Mouse (Mus musculus) cerebellum, adult 18-20 months (tissue): ENCODE measurements around the gene Gm49776.
"Not testable (repeated sequence)": the region's sequence is repeated elsewhere in the genome, so short reads cannot be mapped to it uniquely, and the experiment has no call there.

Source experiments
- DNase-seq, 2 experiments: peaks; one replicate each; pipeline ENCODE4 v3.0.0; 2021

The Gm49776 gene

DNA sequence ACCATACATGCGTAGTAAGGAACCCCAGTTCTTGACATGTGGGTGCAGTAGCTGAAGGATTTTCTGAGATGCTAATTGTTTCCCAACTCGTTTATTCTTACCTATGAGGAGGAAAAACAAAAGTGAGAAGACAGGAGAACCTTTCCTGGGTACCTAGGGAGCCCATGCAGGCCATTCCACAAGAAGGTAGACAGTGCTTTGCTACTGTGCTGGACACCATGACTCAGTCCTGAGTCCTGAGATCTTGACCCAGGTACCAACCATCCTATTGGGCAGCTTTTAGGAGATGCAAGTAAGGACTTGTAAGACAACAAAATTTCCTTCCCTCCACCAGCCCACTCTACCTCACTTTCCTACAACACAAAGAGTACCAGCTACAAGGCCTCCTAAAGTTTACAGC lies at the start of gene Gm49776:
Gm49776 (minus strand) TSS at position 101 of the 400 bp plus-strand sequence.
- DNase-seq, result no peak

DNA sequence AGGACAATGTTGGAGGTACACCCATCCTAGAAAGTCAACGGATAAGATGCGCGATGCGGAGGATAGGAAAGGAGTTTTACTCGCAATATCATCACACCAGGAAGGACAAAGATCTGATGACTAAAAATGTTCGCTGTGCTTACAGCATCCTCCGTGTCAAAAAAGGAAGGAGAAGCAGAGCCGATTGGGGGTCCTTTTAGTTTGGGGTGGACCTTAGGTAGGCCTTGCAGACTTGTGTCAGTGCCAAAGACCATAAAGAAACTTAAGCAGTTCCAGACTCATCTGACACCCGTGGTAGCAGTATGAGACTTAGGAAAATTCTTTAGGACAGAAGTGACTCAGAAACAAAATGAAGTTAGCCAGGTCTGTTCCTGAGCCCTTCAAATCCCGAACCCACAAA lies 31.5 kb upstream of the Gm49776 start:
- not testable (repeated sequence) for DNase-seq

- peak; percentile 99 for DNase-seq
Observed at GRCm38 (mm10) chr16:18289067-18289588, 31.0 kb upstream of the Gm49776 start, which contains the start of gene Dgcr8. Dgcr8 (minus strand) TSS chr16:18289246.

- no peak for DNase-seq
Observed at GRCm38 (mm10) chr16:18288581-18289061, 30.5 kb upstream of the Gm49776 start.

DNA sequence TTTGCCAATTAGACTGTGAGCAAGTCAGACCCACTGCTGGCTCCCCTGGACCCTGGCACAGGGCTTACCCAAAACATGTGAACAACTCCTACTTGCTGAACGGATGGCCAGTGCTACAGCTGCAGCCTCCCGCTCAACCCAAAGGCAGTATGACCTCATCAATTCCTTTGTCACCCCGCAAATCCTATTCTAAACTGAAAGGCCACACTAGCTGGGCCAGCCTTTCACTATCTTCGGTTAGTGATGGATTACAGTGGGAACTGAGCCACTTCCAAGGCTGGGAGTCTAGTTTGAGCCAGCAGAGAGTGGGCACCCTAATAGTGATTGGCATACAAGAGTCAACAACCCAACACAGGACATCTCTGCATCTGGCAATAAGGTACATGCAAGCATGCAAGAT lies 30.0 kb upstream of the Gm49776 start:
- peak; percentile 5 to 12 for DNase-seq

- no peak for DNase-seq
Observed at GRCm38 (mm10) chr16:18275166-18275565, 17.0 kb upstream of the Gm49776 start.

DNA sequence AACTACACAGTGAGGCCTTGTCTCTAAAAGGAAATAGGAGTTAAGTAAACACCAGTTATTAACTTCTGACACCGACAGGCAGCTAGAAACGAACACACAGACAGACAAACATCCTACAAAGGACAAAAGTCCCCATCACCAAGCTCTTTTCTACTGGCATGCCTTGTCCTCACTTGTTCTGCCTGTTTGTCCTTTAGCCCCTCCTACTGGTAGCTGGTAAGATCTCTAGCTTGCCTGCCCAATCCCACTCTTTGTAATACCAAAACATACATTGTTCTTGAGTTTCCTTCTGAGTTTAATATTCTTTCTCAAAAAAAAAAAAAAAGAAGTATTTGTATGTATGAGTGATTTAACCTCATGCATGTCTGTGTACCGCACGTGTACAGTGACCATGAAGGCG lies 10.1 kb upstream of the Gm49776 start:
- no peak for DNase-seq

DNA sequence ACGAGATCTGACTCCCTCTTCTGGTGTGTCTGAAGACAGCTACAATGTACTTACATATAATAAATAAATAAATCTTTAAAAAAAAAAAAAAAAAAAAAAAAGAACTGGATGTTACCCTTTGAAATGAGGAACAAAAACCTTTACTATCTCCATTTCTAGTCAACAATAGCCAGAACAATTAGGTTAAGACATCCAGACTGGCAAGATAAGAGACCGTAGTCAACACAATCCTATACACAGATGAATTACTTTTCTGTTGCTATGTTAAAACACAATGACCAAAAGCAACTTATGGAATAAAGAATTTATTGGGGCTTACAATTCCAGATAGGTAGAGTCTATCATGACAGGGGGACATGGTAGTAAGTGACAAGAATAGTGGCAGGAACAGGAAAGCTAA lies 6.9 kb upstream of the Gm49776 start:
- DNase-seq, result no peak

DNA sequence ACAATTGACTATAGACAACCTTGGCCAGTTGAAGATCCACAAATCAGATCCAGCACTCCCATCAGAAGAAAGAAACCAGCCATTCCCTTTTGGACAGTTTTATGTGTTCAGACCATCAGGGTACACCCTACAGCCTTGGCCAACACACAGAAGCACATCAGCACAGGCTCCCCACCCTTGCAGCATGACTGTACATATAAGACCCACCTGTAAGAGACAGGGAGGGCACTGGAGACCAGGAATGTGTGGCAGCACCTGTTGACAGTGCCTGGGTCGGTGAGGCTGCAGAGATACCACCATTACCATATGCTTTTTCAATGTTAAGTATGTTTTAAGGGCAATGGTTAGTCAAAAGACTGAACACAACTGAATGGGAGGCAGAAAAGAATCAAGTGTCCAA lies 4.3 kb downstream of the Gm49776 start:
- DNase-seq, result no peak

- no peak for DNase-seq
Observed at GRCm38 (mm10) chr16:18252736-18253135, 5.4 kb downstream of the Gm49776 start.

DNA sequence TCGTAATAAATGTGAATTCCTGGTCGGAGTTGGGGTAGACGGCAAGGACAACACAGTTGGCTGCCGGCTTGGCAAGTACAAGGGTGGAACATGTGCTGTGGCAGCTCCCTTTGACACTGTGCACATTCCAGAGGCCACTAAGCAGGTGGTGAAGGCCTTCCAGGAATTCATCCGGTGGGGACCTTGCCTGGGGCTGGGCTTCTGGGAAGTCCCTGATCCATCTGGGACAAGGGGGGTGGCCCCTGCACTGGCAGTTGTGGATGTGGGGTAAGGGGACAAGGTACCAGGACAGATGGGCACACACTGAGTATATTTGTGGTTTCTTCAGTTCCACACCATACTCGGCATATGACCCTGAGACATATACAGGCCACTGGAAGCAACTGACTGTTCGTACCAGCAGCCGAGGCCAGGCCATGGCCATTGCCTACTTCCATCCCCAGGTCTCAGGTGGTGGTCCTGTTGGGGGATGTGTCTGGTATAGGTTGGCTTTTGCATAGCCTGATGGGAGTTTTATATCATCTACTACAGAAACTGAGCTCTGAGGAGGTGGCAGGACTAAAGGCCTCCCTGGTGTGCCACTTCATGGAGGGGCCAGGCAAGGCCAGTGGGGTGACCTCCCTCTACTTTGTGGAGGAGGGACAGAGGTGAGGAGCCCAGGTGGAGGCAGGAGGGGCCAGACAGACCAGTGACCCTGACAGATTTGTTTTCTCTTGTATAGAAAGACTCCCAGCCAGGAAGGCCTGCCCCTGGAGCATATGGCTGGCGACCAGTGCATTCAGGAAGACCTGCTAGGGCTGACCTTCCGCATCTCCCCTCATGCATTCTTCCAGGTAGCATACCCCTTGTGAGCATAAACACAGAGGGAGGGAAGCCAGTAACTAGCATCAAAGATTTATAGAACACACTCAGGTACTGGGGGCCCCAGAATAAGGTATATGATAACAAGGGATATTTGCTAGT lies 7.0 kb downstream of the Gm49776 start:
- DNase-seq, result no peak

- DNase-seq, result no peak
Observed at GRCm38 (mm10) chr16:18250231-18250630, 7.9 kb downstream of the Gm49776 start.

DNA sequence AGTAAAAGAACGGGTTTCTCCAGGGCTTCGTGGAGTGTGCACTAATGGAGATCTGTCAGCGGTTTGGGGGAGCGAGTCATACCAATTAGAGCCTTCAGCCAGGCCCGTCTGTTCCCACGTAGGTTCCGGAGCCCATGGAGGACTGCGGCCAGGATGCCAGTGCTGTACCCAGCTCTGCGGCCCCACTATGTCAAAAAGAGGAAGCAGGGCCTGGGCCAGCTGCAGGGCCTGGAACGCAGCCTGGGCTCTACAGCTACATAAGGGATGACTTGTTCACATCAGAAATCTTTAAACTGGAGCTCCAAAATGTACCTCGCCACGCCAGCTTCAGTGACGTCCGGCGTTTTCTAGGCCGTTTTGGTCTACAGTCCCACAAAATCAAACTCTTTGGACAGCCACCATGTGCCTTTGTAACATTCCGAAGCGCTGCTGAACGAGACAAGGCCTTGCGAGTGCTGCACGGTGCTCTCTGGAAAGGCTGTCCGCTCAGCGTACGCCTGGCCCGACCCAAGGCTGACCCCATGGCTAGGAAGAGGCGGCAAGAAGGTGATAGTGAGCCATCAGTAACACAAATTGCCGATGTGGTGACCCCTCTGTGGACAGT lies 8.7 kb downstream of the Gm49776 start:
- DNase-seq, result peak; percentile 44 to 57

- DNase-seq, result peak; percentile 98 to 99
Observed at GRCm38 (mm10) chr16:18248433-18249363, 9.4 kb downstream of the Gm49776 start, which contains the start of the genes Trmt2a and Ranbp1. Trmt2a (plus strand) TSS chr16:18248679. Ranbp1 (minus strand) TSS chr16:18248732.

GRCm38 (mm10) chr16:18247521-18248399 lies 10.4 kb downstream of the Gm49776 start:
- DNase-seq, result no peak

DNA sequence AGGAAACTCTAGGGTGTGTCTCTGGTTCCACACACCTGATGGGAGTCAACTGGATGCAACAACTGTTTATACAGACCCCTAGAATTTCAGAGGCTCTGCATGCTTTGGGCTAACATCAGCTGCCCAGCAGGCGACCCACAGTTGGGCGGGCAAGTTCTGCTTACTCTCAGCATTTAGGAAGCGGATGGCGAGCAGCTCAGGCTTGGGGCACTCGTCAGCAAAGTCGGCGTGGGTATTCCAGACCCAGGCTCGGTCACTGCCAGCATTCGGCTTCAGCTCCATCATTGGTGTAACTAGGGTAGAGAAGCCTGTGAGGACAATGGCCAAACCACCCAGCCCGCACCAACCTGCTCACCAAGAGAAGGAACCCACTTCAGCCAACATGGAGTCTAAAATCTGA lies 16.5 kb downstream of the Gm49776 start:
- no peak for DNase-seq

GRCm38 (mm10) chr16:18236676-18237501 lies 21.2 kb downstream of the Gm49776 start:
- DNase-seq, result no peak

GRCm38 (mm10) chr16:18235389-18236065 lies 22.6 kb downstream of the Gm49776 start:
- peak; percentile 64 to 72 for DNase-seq

GRCm38 (mm10) chr16:18234671-18235388 lies 23.3 kb downstream of the Gm49776 start, which contains the start of gene Zdhhc8:
Zdhhc8 (minus strand) TSS chr16:18235136.
- peak; percentile 80 to 85 for DNase-seq
